Mouse (Mus musculus) embryo, embryonic 11.5 days (tissue): ENCODE data around the gene Pdgfd.
"Not testable (repeated sequence)": the region's sequence is repeated elsewhere in the genome, so short reads cannot be mapped to it uniquely, and the experiment has no call there.

Source experiments
- DNase-seq: peaks from one replicate; pipeline ENCODE4 v3.0.0-alpha.2; 2012; ENCODE audit warnings: low read depth, low spot score

Pdgfd gene

DNA sequence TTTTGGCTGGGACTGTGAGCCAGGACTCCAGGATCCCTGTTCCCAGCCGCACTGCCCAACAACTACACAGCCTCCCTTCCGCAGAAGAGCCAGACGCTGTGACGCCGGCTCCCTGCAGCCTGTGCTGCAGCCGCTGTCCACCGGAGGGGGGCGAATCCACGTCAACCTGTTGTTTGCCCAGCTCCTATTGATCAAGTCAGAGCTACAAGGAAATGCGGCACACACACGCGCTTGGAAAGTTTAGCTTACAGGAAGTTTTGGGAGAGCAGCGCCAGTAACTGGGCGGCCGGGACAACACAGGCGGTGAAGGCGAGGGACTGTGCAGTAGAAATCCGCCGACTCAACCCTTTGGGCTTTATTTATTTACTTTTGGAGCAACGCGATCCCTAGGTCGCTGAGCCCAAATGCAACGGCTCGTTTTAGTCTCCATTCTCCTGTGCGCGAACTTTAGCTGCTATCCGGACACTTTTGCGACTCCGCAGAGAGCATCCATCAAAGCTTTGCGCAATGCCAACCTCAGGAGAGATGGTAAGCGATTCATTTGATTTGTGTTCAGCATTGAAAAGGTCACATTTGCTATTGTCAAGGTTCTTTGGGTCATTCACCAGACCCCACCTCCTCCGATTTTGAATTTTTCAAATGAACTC is at the start of gene Pdgfd:
Gene Pdgfd, plus strand, starts transcription at position 194 of the 647 bp plus-strand sequence.
- peak; percentile 59 for DNase-seq

DNA sequence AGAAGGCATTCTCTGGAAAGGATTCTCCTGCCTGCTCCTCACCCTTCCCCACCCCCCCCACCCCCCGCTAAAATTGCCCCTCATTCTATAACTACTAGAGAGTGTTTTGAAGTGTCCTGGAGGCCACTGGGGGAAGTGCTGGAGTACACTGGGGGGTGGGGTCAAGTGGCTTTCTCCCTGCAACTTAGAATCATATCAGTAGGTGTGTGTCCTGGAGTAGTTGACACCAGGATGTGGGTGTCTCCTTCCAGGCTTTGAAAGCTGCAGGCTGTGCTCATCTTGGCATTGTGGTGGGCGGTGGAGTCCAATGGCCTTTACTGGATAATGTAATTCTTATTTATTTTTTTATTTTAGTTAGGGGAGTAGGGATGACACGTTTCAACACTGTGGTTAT is 651 bp downstream of the Pdgfd start:
- DNase-seq, result no peak

DNA sequence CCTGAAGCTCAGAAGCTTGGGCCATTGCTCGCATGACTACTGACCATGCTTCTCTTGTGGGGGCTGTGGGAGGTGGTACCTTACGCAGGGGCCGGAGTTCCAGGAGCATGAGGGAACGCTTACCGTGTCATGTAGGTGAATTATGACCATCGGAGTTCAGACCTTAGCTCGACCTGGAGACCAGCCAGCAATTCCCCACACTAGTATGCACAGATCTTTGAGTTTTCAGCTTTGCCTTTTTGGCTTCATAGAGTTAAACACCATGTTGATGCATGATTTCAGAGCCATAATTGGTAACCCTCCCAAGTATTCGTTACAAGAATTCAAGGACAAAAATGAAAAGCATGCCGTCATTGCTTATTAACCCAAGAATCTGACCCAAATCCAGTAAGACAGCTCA is 2.6 kb downstream of the Pdgfd start:
- DNase-seq, result no peak

DNA sequence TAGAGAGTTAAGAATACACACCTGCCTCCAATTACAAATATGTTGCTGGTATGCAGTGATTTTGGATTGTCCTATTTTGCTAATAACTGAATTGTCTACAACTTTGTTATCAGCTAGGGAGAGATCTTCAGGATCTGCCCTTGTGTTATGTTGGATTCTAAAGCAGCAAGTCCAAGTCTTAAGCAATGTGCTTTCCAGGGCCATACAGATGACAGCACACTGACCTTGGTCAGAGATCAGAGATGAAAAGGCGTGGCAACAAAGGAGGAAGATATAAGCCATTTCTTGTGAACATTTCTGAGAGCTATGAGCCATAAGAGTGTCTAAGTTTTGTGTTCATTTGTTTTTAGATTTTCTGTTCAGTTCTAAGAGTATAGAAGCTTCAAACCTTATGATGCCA is 4.9 kb downstream of the Pdgfd start:
- DNase-seq, result no peak

DNA sequence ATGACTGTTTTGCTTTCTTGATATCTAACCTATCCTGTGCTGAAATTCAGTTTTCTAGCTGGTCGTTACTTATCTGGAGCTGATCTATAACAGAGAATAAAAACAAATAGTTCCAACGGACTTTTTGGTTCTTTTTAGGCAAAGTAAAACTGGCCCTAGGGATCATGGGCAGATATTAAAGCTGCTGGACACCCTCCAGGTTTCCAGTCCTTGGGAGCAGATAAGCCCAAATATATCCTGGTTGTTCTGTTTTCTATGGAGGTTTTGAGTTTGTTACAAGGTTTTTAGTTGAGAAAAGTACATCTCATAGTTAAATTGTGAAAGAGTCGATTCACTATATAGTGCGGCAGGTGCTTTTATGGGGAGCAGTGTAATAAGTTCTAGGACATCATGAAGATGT is 7.3 kb downstream of the Pdgfd start:
- no peak for DNase-seq

DNA sequence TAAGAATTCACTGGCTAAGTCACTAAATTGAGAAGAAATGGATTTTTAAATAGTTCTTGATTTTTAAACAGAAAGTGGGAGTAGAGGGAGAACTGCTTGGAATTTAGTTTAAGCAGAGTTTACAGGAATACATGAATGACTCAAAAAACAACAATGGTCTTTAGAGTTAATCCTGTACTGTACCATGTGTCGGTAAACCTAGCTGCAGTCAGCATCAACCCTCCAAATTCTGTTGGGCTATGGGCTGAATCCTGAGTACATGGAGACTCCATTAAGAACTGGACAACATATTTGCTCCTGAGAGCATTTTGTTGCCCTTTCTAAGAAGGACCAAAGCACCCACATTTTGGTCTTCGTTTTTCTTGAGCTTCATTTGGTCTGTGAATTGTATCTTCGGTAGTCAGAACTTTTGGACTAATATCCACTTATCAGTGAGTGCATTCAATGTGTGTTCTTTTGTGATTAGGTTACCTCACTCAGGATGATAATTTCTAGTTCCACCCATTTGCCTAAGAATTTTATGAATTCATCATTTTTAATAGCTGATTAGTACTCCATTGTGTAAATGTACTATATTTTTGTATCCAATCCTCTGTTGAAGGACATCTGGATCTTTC is 14.0 kb downstream of the Pdgfd start:
- no peak for DNase-seq

DNA sequence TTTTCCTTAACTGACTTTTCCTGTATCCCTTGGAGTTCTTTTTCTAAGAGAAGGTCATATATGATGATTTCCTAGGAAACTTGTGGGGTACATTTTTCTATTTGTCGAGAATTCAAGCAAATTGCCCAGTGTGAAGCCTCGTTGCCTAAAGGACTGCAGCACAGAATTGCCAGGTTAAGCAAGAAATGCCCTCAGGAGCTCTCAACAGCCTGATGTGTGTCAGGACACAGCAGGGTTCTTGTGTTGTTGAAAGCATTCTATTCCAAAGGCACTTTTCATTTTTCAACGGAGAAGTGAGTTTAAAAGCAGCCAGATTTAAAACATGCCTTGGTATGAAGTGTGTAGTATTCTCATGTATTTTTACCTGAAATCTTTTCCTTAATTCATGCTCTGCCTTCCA is 19.6 kb downstream of the Pdgfd start:
- DNase-seq, result no peak

DNA sequence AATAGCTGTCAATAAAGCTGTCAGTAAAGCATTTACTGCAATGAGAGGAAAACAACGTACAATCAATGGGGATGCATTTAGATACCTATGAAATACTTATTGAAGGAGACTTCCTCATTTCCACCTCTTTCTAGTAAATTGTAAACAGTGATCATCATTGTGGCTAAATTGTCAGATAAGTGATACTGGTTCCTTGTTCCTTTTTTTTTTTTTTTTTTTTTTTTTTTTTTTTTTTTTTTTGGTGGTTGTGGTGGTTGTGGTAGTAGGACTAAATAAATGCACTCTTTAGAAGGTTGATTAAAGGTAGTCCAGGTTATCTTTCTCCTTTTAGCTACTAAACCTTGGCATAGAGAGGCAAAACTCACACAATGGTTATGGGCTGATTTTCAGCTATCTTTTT is 25.0 kb downstream of the Pdgfd start:
- DNase-seq, result no peak

DNA sequence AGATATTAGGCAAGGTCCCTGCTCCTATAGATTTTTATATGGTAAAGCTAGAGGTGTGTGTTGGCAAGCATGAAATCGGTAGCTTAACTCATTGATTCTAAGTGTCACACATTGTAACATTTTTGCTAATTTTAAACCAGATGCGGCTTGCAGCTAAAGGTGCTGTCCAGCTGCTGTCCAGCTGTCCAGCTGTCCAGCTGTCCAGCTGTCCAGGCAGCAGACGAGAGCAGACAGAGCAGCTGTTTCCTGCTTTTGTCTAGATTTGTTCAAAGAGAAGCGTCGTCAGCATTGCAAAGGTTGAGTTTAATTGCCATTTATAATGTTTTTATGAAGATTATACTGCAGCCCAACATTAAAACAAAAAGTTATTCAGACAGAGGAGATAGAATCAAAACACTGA is 44.5 kb downstream of the Pdgfd start:
- DNase-seq, result no peak

DNA sequence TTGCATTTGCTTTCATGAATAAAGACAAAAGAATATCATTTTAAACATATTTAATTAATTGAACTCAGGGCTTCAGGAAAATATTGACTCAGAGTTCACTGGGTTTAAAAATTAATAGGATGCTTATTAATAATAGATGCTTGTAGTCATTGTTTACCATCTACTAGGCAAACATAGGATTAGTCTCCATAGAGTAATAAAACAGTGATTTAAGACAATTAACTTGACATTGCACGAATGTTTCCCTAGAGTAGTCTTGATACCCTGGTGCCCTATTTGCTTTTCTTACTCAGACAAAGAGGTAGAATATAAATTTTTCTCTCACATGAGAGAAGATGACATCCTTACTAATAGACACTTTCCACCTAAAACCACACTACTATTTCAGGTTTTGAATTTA is 49.1 kb downstream of the Pdgfd start:
- DNase-seq, result no peak

DNA sequence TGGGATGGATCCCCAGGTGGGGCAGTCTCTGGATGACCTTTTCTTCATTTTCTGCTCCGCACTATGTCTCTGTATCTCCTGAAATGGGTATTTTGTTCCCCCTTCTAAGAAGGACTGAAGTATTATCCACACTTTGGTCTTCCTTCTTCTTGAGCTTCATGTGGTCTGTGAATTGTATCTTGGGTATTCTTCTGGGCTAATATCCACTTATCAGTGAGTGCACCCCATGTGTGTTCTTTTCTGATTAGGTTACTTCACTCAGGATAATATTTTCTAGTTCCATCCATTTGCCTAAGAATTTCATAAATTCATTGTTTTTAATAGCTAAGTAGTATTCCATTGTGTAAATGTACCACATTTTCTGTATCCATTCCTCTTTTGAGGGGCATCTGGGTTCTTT is 67.6 kb downstream of the Pdgfd start:
- not testable (repeated sequence) for DNase-seq

DNA sequence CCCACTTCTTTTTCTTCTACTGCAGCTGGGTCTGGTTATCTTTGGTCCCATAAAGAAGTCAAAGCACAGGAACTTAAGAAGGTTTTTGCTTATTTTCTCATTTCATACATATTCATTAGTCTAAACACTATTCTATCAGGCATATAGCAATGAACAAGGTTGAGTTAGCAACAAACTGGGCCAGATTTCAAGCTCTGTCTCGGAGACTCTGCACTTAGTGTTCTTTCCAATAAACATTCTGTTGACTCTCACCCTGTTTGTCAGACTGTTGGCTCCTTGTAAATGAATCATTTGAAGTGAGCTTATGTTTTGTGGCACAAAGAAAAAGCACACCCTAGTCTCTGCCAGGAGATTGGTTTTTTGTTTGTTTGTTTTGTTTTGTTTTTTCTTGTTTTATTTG is 81.9 kb downstream of the Pdgfd start:
- no peak for DNase-seq

DNA sequence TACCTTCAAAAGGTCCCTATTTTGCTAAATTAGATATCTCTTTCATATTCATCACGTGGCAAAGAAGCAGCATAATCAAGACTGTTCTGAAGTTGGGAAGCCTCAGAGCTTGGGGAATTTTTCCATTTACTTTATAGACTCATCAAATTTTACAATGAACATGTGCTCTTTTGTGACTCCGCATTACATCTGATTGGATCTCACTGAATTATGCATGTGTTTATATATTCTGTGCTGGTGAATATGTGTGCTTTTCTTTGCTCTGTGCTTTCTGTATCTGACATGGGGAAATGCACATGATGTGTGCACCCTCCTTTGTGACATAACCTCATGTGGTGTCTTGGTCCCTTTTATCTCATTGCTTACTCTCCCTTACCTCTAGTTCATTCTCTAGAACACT is 83.6 kb downstream of the Pdgfd start:
- DNase-seq, result no peak

DNA sequence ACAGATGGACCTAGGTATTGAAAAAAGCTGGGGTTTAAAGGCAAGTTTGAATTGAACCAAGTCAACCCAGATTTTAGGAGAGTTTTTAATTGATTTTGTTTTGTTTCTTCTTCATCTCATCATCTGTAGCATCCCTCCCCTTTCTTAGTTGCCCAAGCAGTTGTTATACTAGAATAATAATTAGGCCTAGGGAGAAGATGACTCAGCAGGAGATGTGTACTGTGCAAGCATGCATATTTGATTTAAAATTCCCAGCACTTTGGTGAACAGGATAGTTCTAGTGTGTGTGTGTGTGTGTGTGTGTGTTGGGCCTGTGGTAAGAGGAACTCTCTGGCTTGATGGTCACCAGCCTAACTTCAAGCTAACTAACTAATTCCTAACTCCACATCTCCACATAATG is 88.7 kb downstream of the Pdgfd start:
- DNase-seq, result no peak

DNA sequence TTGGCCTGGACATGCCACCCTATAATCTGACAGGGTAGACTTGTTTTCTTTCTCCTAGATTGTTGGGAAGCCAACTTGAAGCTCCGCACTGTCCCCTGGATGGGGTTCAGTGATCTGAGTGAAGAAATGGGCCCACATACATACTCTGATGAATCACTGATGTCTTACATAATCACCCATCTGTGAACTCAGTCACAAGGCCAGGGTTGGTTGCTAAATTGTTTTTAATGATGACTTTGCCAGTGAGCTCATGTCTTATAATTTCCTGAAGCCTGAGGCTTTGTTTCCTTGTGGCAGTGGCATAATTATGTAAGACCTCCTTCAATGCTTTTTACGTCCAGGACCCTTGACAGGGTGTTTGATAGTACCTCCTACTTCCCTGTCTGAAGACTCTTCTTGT is 96.4 kb downstream of the Pdgfd start:
- no peak for DNase-seq

DNA sequence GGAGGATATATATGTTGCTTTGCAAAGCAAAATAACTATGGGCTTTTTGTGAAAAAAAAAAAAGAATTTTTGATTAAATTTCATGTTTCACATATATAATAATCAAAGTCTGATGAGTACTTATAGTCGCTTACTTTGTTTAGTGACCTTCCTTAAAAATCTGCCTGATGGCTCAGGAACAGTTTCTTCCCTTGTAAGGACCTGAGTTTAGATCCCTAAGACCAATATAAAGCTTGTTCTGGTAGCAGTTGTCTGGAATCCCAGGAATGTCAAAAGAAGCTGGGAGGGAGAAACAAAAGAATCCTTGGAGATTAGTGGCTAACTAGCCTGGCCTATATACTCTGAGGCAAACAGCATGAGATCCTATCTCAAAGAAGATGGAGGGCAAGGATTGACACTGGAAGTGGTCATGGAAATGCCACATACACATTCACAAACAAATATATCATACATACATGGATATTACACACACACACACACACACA is 101.5 kb downstream of the Pdgfd start, which contains the start of gene Ddi1:
Gene Ddi1, minus strand, starts transcription at position 51 of the 485 bp plus-strand sequence.
- no peak for DNase-seq

DNA sequence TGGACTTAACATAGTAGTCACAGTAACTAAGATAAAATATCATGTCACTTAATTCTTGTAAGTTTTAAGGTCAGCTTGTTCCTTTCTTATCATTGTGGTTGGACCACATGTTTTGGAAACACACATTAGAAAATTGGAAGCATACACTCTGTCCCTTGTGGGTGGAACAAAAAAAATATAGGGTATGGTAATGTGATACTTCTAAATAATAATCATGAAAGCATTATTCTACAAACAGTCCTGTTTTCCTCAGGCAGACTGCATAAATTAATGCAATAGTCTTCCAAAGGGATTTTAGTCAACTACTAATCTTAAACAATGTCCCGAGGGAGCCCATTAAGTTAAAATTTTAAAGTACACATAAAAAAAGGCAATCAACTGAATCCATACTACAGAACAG is 108.0 kb downstream of the Pdgfd start:
- DNase-seq, result no peak

DNA sequence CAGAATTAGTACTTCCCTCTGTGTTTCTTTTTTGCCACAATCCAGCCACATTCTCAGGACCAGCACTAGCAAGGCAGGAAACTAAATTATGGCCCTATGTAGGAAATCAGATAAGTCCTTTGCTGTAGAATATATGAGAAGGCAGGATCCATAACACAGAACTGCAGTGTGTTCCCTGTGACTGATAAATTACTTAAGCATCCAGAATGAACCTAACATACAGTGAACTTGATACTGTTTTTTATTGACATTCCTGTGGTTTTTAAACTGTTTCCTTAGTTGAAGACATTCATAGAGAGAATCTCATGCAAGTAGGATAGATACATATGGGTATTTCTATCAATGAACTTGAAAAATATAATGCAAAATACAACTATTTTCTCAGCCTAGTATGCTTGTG is 109.1 kb downstream of the Pdgfd start:
- DNase-seq, result no peak

DNA sequence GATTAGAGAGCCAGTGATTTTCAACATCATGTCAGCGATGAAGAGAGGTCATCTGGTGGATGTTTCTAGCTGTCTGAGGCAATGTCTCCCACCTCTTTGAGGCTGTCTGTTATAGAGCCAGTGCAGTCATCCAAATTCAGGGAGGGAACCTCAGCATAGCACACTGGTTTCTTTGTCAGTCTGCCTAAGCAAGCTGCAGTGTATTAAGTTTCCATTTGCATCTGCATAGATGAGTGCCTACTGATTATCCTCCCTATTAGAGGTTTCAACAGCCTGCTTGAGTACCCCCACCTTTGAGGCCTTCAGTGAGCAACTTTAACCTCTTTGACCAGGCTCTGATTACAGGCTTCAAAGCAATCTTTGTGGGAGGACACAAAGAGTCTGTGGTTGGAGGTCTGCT is 118.4 kb downstream of the Pdgfd start:
- DNase-seq, result no peak

DNA sequence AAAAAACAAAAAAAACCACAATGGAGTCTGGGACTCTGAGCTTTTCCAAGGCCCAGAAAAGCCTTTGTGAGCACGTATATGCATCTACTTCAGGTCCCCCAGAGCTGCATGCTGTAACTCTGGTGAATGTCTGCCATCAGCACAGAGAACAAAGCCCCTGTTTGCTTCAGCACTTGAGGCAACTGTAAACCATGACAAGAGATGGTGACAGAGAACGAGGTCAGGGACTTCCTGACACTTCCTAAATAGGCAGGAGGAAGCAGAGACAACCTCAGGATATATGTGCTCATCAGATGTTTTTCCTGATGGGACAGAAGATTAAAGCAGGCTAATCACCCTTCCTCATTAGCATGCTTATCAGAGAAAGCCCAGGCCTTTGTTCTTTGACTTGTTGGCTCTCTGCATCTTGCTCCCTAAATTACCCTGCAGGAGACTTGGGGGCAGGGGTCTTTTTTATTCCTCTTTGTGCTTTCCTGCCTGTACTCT is 120.9 kb downstream of the Pdgfd start:
- DNase-seq, result no peak

DNA sequence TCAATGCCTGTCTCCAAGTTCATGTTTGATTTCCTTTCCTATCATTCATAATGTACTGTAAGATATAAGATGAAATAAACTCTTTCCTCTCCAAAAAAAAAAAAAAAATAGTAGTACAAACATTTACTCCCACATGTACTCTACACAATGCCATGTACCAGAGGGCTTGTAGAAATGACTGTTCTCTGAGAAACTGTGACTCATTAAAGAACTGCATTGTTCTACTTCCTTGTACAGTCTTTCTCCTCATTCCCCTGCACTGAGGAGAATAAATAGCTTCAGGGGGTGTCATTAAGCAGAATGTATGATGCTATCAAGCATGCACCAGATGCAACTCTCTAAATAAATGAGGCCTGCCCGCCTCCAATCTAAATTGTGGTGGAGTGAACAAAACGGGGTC is 130.2 kb downstream of the Pdgfd start:
- no peak for DNase-seq

DNA sequence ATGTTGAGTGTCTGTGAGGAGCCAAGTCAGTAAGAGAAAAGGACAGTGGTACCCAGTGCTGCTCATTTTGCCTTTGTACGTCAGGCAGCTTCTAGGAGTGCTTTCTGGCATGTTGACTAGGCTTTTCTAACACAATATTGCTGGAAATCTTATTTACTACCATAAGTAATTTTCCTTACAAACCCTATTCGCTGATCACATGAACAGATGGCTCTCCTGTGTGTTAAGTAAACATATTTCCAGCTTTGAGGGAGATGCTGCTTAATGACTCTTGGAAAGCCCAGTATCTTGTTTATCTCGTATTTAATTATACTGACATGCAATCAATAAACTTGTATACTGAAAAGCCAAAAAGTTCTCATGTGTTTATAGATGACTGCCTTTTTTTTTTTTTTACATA is 133.7 kb downstream of the Pdgfd start:
- DNase-seq, result no peak

DNA sequence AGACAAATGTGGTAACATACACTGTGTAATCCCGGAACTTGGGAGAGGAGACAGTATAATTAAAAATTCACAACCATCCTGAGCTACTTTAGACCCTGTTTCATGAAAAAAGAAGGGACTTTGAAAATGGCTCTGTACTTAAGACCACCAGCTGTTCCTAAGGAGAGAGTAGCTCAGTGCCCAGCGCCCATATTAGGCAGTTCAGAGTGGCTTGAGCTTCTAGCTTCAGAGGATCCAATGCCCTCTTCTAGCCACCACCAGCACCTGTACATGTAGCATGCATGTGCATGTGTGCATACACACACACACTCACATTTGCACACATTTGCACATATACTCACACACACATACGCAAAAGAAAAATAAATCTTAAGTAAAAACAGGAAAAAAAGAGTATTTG is 136.2 kb downstream of the Pdgfd start:
- no peak for DNase-seq

DNA sequence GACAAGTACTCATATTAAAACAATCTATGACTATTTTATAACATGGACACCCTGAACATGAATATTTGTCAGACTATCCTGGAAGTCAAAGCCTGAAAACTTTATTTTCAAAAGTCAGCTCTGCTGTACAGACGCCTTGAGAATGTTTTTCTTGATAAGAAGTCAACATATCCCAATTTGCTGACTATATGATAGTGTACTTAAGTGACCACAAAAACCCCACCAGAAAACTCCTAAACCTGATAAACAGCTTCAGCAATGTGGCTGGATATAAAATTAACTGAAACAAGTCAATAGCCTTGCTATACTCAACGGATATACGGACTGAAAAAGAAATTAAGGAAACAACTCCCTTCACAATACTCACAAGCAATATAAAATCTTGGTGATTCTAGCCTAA is 137.5 kb downstream of the Pdgfd start:
- DNase-seq, result no peak
